Mouse (Mus musculus) stomach, postnatal 0 days (tissue): ENCODE measurements around the gene Gabpa. TPM values are rescaled to one million over a fixed set of nuclear protein-coding genes. Genes with fewer than 3 reads are reported as not detected.

ENCODE experiments used
- ATAC-seq: fragments of 200-750 bp; cut with Nextera tagmentation; 2 replicates; pipeline ENCODE4 v1.8.0; 2017; ENCODE audit not compliant: low FRiP score, low TSS enrichment
- DNase-seq: peaks from one replicate; pipeline ENCODE4 v3.0.0-alpha.2; 2016; ENCODE audit warnings: low spot score
- H3K27ac ChIP-seq: fragments of 300-500 bp; sonication (generic); replicated peaks from 2 replicates; pipeline ENCODE4 v1.5.1; 2014; ENCODE audit warnings: mild to moderate bottlenecking, control low read depth
- H3K27me3 ChIP-seq: fragments of 300-500 bp; sonication (generic); 2 replicates; pipeline ENCODE4 v1.6.1; 2014; ENCODE audit warnings: low read length; ENCODE audit not compliant: control insufficient read depth, insufficient read depth
- H3K36me3 ChIP-seq: fragments of 300-500 bp; sonication (generic); 2 replicates; pipeline ENCODE4 v1.6.1; 2014; ENCODE audit warnings: low read length, mixed read lengths; ENCODE audit not compliant: control insufficient read depth, insufficient read depth
- H3K4me1 ChIP-seq: fragments of 300-500 bp; sonication (generic); replicated peaks from 2 replicates; pipeline ENCODE4 v1.6.1; 2014; ENCODE audit warnings: antibody characterized with exemption; ENCODE audit not compliant: control insufficient read depth, insufficient read depth
- H3K4me2 ChIP-seq: fragments of 300-500 bp; sonication (generic); replicated peaks from 2 replicates; pipeline ENCODE4 v1.6.1; 2014; ENCODE audit warnings: low read depth, mild to moderate bottlenecking, control low read depth, moderate library complexity
- H3K4me3 ChIP-seq: fragments of 300-500 bp; sonication (generic); 2 replicates; pipeline ENCODE4 v1.5.1; 2014; ENCODE audit warnings: low read depth, low read length, control low read depth
- H3K9ac ChIP-seq: fragments of 300-500 bp; sonication (generic); 2 replicates; pipeline ENCODE4 v1.6.1; 2014; ENCODE audit warnings: mild to moderate bottlenecking, low read length, control low read depth, mixed read lengths
- H3K9me3 ChIP-seq: fragments of 300-500 bp; sonication (generic); 2 replicates; pipeline ENCODE4 v1.6.1; 2016; ENCODE audit warnings: low read length; ENCODE audit not compliant: control insufficient read depth
- CTCF ChIP-seq: IDR thresholded peaks from 2 replicates; pipeline ENCODE4 v1.5.1; 2016; ENCODE audit warnings: antibody characterized with exemption, low read depth, mild to moderate bottlenecking, moderate library complexity
- EP300 ChIP-seq: optimal IDR thresholded peaks from 2 replicates; pipeline ENCODE3; 2016; ENCODE audit warnings: antibody characterized with exemption
- WGBS: fragments of 180-500 bp; shearing (Covaris S2); extraction: QIAGEN DNeasy Blood & Tissue Kit; methylation state at CpG from one replicate; pipeline ENCODE4 v1.1.7; 2014; 5-methylcytosine and 5-hydroxymethylcytosine counted together
- polyA plus RNA-seq: library from polyadenylated mRNA; unstranded; fragments of >200 nt; fragmentation: Nextera tagmentation; extraction: Ambion mirVana; gene quantifications from 2 replicates; pipeline ENCODE4 v1.2.1, GENCODE M21; 2015

The Gabpa gene
- polyA plus RNA-seq, 1 experiment from 2014 or later = 11.1 TPM

DNA sequence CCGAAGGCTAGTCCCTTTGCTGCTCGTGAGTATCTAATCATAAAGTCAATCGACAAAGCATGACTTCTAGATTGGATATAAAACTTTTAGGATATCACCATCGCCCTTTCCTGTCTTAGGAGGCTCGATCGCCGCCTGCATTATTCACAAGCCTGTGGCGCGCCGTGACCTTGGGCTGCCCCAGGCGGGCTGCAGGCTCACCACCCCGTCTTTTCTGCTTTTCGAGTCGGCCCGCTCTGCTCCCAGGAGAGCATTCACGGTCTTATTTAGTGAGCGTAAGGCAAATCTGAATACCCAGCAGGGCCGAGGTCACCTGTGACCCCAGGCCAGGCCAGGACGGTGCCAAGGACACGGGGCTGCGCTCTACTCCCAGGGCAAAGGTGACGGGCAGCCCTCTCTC lies 381 bp upstream of the Gabpa start:
- WGBS = 0% methylated on average over 22 of the region's 22 CpGs
- no peak for TF ChIP-seq EP300
- TF ChIP-seq CTCF = no peak

DNA sequence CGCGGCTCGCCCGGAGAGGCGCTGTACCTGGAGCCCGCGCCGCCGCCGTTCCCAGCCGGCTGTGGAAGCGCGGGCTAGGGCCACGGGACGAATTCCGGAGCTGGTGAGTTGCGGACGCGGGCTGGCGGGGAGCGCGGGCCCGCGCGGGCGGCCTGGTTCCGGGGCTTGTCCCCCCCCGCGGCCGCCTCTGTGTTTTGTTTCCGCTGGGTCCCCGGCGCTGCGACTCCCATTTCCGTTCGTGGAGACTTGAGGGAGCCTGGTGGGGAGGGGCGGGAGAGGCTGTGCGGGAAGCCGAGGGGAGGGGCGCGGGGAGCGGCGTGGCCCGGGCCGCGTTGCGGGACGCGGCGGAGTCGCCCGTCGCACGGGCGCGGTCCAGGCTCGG lies 707 bp downstream of the Gabpa start, which contains the start of gene Atp5j:
TSS of gene Atp5j (minus strand) at position 185 of the 382 bp plus-strand sequence.
- DNase-seq = peak; percentile 80
- Histone ChIP-seq H3K27me3 (no peaks in the 10 kb centered on the region), H3K36me3 (peaks cover 5% of the 10 kb centered on the region), H3K4me1 (no peaks in the 10 kb centered on the region), H3K4me2 (peak within 1 kb of the TSS; percentile 84), H3K9me3 (no peaks in the 10 kb centered on the region), H3K27ac (peak within 1 kb of the TSS; percentile 100), H3K9ac (peak within 1 kb of the TSS; percentile 100), H3K4me3 (peak within 1 kb of the TSS; percentile 88)
- under 1% methylated on average over 48 of the region's 57 CpGs for WGBS
- peak; percentile 34 for ATAC-seq
- no peak for TF ChIP-seq EP300
- TF ChIP-seq CTCF = no peak

More for the DNA sequence above, 381 bp upstream of the Gabpa start:
- Histone ChIP-seq H3K4me3 (peak overlapping the region; percentile 88), H3K27me3 (no peaks in the 10 kb centered on the region), H3K4me2 (peak overlapping the region; percentile 84), H3K4me1 (no peaks in the 10 kb centered on the region), H3K9ac (peak overlapping the region; percentile 100), H3K9me3 (no peaks in the 10 kb centered on the region), H3K36me3 (peaks cover 7% of the 10 kb centered on the region), H3K27ac (peak overlapping the region; percentile 100)
- no peak for ATAC-seq
- no peak for DNase-seq

DNA sequence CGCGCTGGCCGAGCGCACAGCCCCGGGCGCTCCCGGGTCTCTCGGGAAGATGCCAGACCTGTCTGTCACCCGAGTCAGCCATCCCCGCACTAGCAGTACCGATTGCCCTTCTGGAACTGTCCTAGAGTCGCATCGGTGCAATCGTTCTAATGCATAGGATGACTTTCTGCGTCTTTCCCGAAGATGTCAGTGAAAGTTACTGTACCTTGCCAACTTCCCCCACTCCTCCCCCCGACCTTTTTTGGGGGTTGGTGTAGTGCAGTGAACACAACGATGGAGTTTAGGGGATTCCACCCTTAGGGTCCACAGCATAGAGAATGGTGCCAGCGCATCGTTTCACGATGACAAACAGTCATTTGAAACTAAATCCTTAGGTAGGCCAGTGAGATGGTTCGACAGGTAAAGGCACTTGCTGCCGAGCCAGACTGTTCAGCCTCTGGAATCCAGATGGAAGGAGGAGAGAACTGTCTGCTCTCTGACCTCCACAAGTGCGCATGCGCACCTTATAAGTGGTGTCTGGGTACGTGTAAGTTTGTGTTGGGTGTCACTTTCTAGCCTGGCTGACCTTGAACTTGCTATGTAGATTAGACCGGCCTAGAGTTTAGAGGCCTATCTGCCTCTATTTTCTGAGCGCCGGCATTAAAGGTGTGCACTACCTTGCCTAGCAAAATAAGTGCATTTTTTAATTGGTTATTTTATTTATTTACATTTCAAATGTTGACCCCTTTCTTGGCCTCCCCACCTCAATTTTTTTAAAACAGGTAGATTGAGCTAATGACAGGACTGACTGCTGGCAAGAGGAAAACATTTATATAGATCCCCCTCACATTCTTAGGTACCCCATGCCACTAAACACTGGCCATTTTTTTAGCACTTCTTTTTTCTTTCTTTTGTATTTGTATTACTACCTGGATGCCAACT lies 1.4 kb downstream of the Gabpa start:
- Histone ChIP-seq H3K27ac (peak overlapping the region; percentile 100), H3K4me1 (no peaks in the 10 kb centered on the region), H3K9ac (peak overlapping the region; percentile 100), H3K27me3 (no peaks in the 10 kb centered on the region), H3K36me3 (peaks cover 4% of the 10 kb centered on the region), H3K9me3 (no peaks in the 10 kb centered on the region), H3K4me2 (peak overlapping the region; percentile 84), H3K4me3 (peak overlapping the region; percentile 88)
- ATAC-seq (peak; percentile 19), DNase-seq (peak; percentile 68)
- WGBS = 4% methylated on average over 27 of the region's 29 CpGs
- no peak for TF ChIP-seq EP300
- TF ChIP-seq CTCF = no peak

DNA sequence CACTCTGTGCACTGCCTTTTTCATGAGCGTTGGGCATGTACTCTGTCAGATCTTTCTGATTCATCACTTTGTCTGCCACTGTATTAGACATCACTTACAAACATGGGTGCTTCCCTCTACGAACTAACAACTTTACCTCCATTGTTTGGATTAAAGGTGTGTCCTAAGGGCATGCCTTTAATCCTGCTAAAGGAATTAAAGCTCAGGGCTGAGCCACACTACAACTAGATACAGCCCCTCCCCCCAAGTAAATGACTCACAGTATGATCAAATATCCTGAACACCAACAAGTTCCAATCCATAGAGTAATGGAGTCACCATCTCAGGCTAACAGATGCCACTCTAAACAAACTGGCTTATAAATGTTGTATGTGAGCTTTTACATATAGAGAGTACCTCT lies 3.9 kb downstream of the Gabpa start:
- Histone ChIP-seq H3K27me3 (no peaks in the 10 kb centered on the region), H3K9ac (no peak overlapping the region), H3K9me3 (no peaks in the 10 kb centered on the region), H3K4me2 (no peak overlapping the region), H3K4me3 (no peak overlapping the region), H3K36me3 (0 out of 2 replicates have a peak, but pooled peaks cover 4% of the 10 kb centered on the region), H3K4me1 (no peaks in the 10 kb centered on the region), H3K27ac (no peak overlapping the region; the same call in 1 of the 2 replicates)
- no peak for TF ChIP-seq CTCF
- TF ChIP-seq EP300 = no peak
- WGBS = 62% methylated on average over 2 of the region's 2 CpGs
- ATAC-seq = no peak
- no peak for DNase-seq

DNA sequence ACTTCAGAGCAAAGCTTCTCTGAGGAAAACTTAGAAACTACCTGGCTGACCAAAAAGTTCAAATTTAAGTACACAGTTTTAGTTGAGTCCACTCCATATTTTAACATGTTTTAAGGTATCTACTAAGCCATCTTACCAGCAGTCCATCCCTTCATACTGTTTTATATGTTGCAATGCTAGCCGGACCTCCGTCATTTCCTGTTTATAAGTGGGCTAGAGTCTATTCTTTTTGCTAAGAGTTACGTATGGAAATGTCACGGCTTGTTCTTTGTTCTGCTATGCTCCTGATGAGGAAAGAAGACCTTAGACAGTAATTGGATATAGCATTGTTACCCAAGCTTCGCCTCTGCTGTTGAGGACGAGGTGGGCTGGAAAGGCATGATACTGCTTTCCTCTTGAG lies 18.8 kb downstream of the Gabpa start:
- H3K27me3 ChIP-seq = no peaks in the 10 kb centered on the region
- H3K9me3 ChIP-seq = no peaks in the 10 kb centered on the region
- WGBS = 92% methylated on average over 6 of the region's 6 CpGs
- no peak overlapping the region for H3K9ac ChIP-seq
- H3K4me2 ChIP-seq = no peak overlapping the region
- ATAC-seq (no peak), DNase-seq (no peak)
- H3K36me3 ChIP-seq = peaks cover 27% of the 10 kb centered on the region
- no peaks in the 10 kb centered on the region for H3K4me1 ChIP-seq
- H3K27ac ChIP-seq = no peak overlapping the region
- H3K4me3 ChIP-seq = no peak overlapping the region
- TF ChIP-seq EP300 (no peak), CTCF (no peak)

DNA sequence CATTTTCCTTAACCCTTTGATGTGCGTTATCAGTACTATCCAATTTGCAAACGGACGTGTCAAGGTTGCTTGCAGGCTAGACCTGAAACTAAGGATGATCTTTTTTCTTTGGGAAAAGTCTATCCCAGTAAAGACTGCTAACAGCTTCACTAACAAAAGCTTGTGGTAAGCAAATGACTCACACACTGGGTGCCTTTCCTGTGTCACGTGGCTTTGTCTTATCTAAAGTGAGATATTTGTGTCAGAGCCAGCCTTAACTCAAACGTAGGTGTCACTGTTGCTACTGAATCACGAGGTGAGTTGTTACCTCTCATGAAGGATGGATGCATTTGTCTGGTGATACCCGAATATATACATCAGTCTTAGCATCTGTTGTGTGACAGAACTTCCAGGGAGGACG lies 29.9 kb downstream of the Gabpa start:
- TF ChIP-seq CTCF = no peak
- no peak for TF ChIP-seq EP300
- Histone ChIP-seq H3K9me3 (no peaks in the 10 kb centered on the region), H3K9ac (no peak overlapping the region), H3K4me3 (no peak overlapping the region), H3K4me2 (no peak overlapping the region), H3K27me3 (no peaks in the 10 kb centered on the region), H3K4me1 (no peaks in the 10 kb centered on the region), H3K27ac (no peak overlapping the region), H3K36me3 (peaks cover 4% of the 10 kb centered on the region; the same call in 1 of the 2 replicates)
- no peak for DNase-seq
- ATAC-seq = no peak
- 83% methylated on average over 8 of the region's 8 CpGs for WGBS
